Mouse (Mus musculus) stomach, embryonic 16.5 days (tissue): ENCODE data around the gene Spi1. TPM values are rescaled to one million over a fixed set of nuclear protein-coding genes. Genes with fewer than 3 reads are reported as not detected.
"Not testable (repeated sequence)": the region's sequence is repeated elsewhere in the genome, so short reads cannot be mapped to it uniquely, and the experiment has no call there.

Experiments
- ATAC-seq: fragments of 200-750 bp; cut with Nextera tagmentation; 2 replicates; pipeline ENCODE4 v1.8.0; 2017; ENCODE audit warnings: moderate number of reproducible peaks, moderate TSS enrichment; ENCODE audit not compliant: insufficient read depth, low FRiP score
- H3K27ac ChIP-seq: fragments of 300-500 bp; sonication (generic); 2 replicates; pipeline ENCODE4 v1.5.1; 2014; ENCODE audit warnings: low read length
- H3K27me3 ChIP-seq: fragments of 300-500 bp; sonication (generic); 2 replicates; pipeline ENCODE4 v1.6.1; 2014; ENCODE audit warnings: low read length, control low read depth, mixed read lengths; ENCODE audit not compliant: control insufficient read depth, insufficient read depth
- H3K36me3 ChIP-seq: fragments of 300-500 bp; sonication (generic); 2 replicates; pipeline ENCODE4 v1.6.1; 2014; ENCODE audit warnings: low read length; ENCODE audit not compliant: control insufficient read depth, insufficient read depth
- H3K4me1 ChIP-seq: fragments of 300-500 bp; sonication (generic); 2 replicates; pipeline ENCODE4 v1.6.1; 2014; ENCODE audit warnings: low read length, control low read depth, mixed read lengths; ENCODE audit not compliant: control insufficient read depth, insufficient read depth
- H3K4me2 ChIP-seq: fragments of 300-500 bp; sonication (generic); 2 replicates; pipeline ENCODE4 v1.6.1; 2014; ENCODE audit warnings: low read depth, low read length, mixed read lengths
- H3K4me3 ChIP-seq: fragments of 300-500 bp; sonication (generic); replicated peaks from 2 replicates; pipeline ENCODE4 v1.5.1; 2014; ENCODE audit warnings: mild to moderate bottlenecking, low read length
- H3K9ac ChIP-seq: fragments of 300-500 bp; sonication (generic); 2 replicates; pipeline ENCODE4 v1.6.1; 2014; ENCODE audit warnings: low read length
- H3K9me3 ChIP-seq: fragments of 300-500 bp; sonication (generic); replicated peaks from 2 replicates; pipeline ENCODE4 v1.6.1; 2016; ENCODE audit warnings: low read length, control low read depth; ENCODE audit not compliant: control insufficient read depth
- WGBS: fragments of 180-500 bp; shearing (Covaris S2); extraction: QIAGEN DNeasy Blood & Tissue Kit; methylation state at CpG from one replicate; pipeline ENCODE4 v1.1.7; 2014; 5-methylcytosine and 5-hydroxymethylcytosine counted together
- polyA plus RNA-seq: library from polyadenylated mRNA; unstranded; fragments of >200 nt; fragmentation: Nextera tagmentation; extraction: Ambion mirVana; gene quantifications from 2 replicates; pipeline ENCODE4 v1.2.1, GENCODE M21; 2015

The Spi1 gene
- polyA plus RNA-seq, 1 experiment from 2014 or later: 6.7 TPM

GRCm38 (mm10) chr2:91108156-91108555, 26.0 kb downstream of the Spi1 start:
- Histone ChIP-seq H3K27ac (no peak overlapping the region), H3K4me1 (no peaks in the 10 kb centered on the region)
- 79% methylated on average over 3 of the region's 3 CpGs for WGBS

GRCm38 (mm10) chr2:91109241-91109640, 27.1 kb downstream of the Spi1 start:
- Histone ChIP-seq H3K36me3 (no peaks in the 10 kb centered on the region), H3K27me3 (no peaks in the 10 kb centered on the region), H3K27ac (no peak overlapping the region), H3K4me1 (no peaks in the 10 kb centered on the region), H3K9ac (no peak overlapping the region), H3K4me3 (no peak overlapping the region), H3K9me3 (no peaks in the 10 kb centered on the region), H3K4me2 (no peak overlapping the region)
- 83% methylated on average over 5 of the region's 5 CpGs for whole genome bisulfite sequencing
- no peak for ATAC-seq

More at GRCm38 (mm10) chr2:91108156-91108555, 26.0 kb downstream of the Spi1 start:
- no peaks in the 10 kb centered on the region for H3K27me3 ChIP-seq
- H3K4me2 ChIP-seq: no peak overlapping the region
- ATAC-seq: no peak
- no peak overlapping the region for H3K9ac ChIP-seq
- H3K9me3 ChIP-seq: no peaks in the 10 kb centered on the region
- H3K4me3 ChIP-seq: no peak overlapping the region
- H3K36me3 ChIP-seq: no peaks in the 10 kb centered on the region

GRCm38 (mm10) chr2:91109807-91110385, 27.7 kb downstream of the Spi1 start:
- no peaks in the 10 kb centered on the region for H3K4me1 ChIP-seq

GRCm38 (mm10) chr2:91110429-91110828, 28.2 kb downstream of the Spi1 start:
- Histone ChIP-seq H3K4me1 (no peaks in the 10 kb centered on the region), H3K27ac (no peak overlapping the region), H3K36me3 (no peaks in the 10 kb centered on the region), H3K27me3 (no peaks in the 10 kb centered on the region), H3K4me3 (no peak overlapping the region), H3K4me2 (no peak overlapping the region), H3K9me3 (no peaks in the 10 kb centered on the region), H3K9ac (no peak overlapping the region)
- 74% methylated on average over 6 of the region's 6 CpGs for WGBS
- no peak for ATAC-seq

More at GRCm38 (mm10) chr2:91109807-91110385, 27.7 kb downstream of the Spi1 start:
- ATAC-seq: no peak
- WGBS: 84% methylated on average over 5 of the region's 5 CpGs
- Histone ChIP-seq H3K4me3 (no peak overlapping the region), H3K4me2 (no peak overlapping the region), H3K9ac (no peak overlapping the region), H3K9me3 (no peaks in the 10 kb centered on the region), H3K36me3 (no peaks in the 10 kb centered on the region), H3K27ac (no peak overlapping the region), H3K27me3 (no peaks in the 10 kb centered on the region)

GRCm38 (mm10) chr2:91111832-91112231, 29.6 kb downstream of the Spi1 start:
- H3K9ac ChIP-seq, H3K4me1 ChIP-seq, ATAC-seq, H3K4me3 ChIP-seq, H3K9me3 ChIP-seq, H3K27ac ChIP-seq, H3K36me3 ChIP-seq, H3K27me3 ChIP-seq, H3K4me2 ChIP-seq: not testable (repeated sequence)
- 85% methylated on average over 3 of the region's 3 CpGs for WGBS

GRCm38 (mm10) chr2:91112491-91112890, 30.3 kb downstream of the Spi1 start:
- H3K36me3 ChIP-seq: no peaks in the 10 kb centered on the region
- 51% methylated on average over 4 of the region's 4 CpGs for WGBS
- no peak for ATAC-seq
- no peaks in the 10 kb centered on the region for H3K9me3 ChIP-seq
- no peak overlapping the region for H3K4me3 ChIP-seq
- H3K4me1 ChIP-seq: no peaks in the 10 kb centered on the region
- H3K27me3 ChIP-seq: no peaks in the 10 kb centered on the region
- no peak overlapping the region for H3K27ac ChIP-seq
- H3K9ac ChIP-seq: no peak overlapping the region
- H3K4me2 ChIP-seq: no peak overlapping the region

GRCm38 (mm10) chr2:91113334-91113733, 31.1 kb downstream of the Spi1 start:
- H3K4me3 ChIP-seq: no peak overlapping the region
- H3K27me3 ChIP-seq: no peaks in the 10 kb centered on the region
- no peak for ATAC-seq
- no peak overlapping the region for H3K9ac ChIP-seq
- H3K9me3 ChIP-seq: no peaks in the 10 kb centered on the region
- WGBS: 74% methylated on average over 10 of the region's 10 CpGs
- H3K4me1 ChIP-seq: no peaks in the 10 kb centered on the region
- H3K36me3 ChIP-seq: no peaks in the 10 kb centered on the region
- H3K4me2 ChIP-seq: no peak overlapping the region
- no peak overlapping the region for H3K27ac ChIP-seq

- 69% methylated on average over 6 of the region's 6 CpGs for WGBS
- no peak overlapping the region for H3K9ac ChIP-seq
- no peaks in the 10 kb centered on the region for H3K4me1 ChIP-seq
- no peak overlapping the region for H3K4me2 ChIP-seq
- H3K4me3 ChIP-seq: no peak overlapping the region
- no peaks in the 10 kb centered on the region for H3K9me3 ChIP-seq
- H3K27me3 ChIP-seq: no peaks in the 10 kb centered on the region
- H3K27ac ChIP-seq: no peak overlapping the region
- no peak for ATAC-seq
- no peaks in the 10 kb centered on the region for H3K36me3 ChIP-seq
Observed at GRCm38 (mm10) chr2:91113852-91114251, 31.7 kb downstream of the Spi1 start.

GRCm38 (mm10) chr2:91114781-91115577, 32.8 kb downstream of the Spi1 start:
- Histone ChIP-seq H3K4me1 (no peaks in the 10 kb centered on the region), H3K27ac (no peak overlapping the region), H3K4me3 (peak overlapping the region; percentile 44), H3K9ac (peak overlapping the region; percentile 73), H3K27me3 (no peaks in the 10 kb centered on the region), H3K36me3 (no peaks in the 10 kb centered on the region), H3K9me3 (no peaks in the 10 kb centered on the region), H3K4me2 (peak overlapping the region; percentile 76)
- peak; percentile 78 for ATAC-seq
- WGBS: 8% methylated on average over 39 of the region's 42 CpGs
